Mouse (Mus musculus) left cerebral cortex, postnatal 10 days (tissue): ENCODE measurements at regions not wholly inside any gene's neighbourhood (a gene's known extent, or its start where the extent isn't known, plus 50 kb on each side); places are given as distances from the start of the nearest gene placed in this dataset.

Source experiments
- DNase-seq, 2 experiments: peaks; one replicate each; pipeline ENCODE4 v3.0.0; 2021 to 2022; ENCODE audit warnings: low spot score in 2 of 2, mixed read lengths in 1 of 2; ENCODE audit errors: extremely low spot score in 1 of 2
- intact Hi-C: fragments of 180-260 bp; cut with DNase I; formaldehyde crosslinking; loops from one replicate; pipeline ENCODE4 v1.15.1; 2025

- intact Hi-C loops = no loop called here
- DNase-seq = no peak
These were observed 144.2 kb upstream of the Xrcc4 start for GRCm38 (mm10) chr13:90233561-90233960.

- DNase-seq = no peak
- intact Hi-C loops = no loop called here
These were observed 139.7 kb upstream of the Xrcc4 start for GRCm38 (mm10) chr13:90229106-90229505.

- intact Hi-C loops = no loop called here
- DNase-seq = no peak
These were observed 136.8 kb upstream of the Xrcc4 start for GRCm38 (mm10) chr13:90226212-90226611.

GRCm38 (mm10) chr13:90212390-90212789 lies 123.0 kb upstream of the Xrcc4 start:
- intact Hi-C loops = no loop called here
- no peak for DNase-seq

- intact Hi-C loops = no loop called here
- no peak for DNase-seq
These were observed 118.5 kb upstream of the Xrcc4 start for GRCm38 (mm10) chr13:90207875-90208274.
